Mouse (Mus musculus): ENCODE data around the gene Gmnn. TPM values are rescaled to one million over a fixed set of nuclear protein-coding genes. Genes with fewer than 3 reads are reported as not detected.

The Gmnn gene
- polyA plus RNA-seq (2014; fragmentation: Nextera tagmentation; extraction: Ambion mirVana), result 212 and 218 TPM in 2 replicates

DNA sequence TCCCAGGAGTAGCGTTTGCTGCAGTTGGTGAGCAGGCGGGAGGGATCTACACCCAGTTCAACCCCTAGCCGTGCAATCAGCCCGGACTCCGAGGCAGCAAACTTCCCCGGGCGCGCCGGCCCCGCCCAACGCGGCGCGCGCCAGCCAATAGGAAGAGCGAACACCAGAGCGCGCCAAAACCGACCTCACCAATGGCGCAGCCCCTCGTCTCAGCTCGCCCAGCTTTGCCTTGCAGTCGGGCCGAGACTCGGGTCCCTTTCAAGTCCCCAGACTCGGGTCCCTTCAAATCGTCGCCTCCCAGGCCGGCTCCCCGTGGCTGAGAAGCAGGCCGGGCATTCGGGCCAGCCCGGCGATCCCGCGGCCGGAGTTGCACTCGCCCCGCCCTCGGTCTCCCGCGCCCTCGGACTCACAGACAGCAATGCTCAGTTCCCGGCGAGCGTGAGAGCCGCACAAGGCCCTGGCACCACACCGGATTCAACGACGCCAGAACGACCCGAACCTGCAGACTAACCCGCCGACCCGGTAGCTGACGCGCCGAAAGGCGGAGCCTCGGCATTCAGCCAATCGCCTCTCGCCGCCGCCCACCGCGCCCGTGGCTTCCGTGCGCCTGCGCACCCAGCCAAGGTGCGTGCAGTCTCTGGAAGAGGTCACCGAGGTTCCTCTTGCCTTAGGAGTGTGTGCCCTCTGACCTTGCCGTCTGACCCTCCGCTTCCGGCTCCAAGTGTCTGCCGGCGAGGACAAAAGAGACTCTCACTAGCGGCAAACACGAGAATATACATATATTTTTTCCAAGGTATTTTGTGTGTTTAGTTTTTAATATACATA is at the start of gene Gmnn:
Gene Gmnn (minus strand): TSS at position 521 of the 825 bp plus-strand sequence.
- H3K4me3 ChIP-seq (ENCODE audit: low read depth, low read length), result peak within 1 kb of the TSS; percentile 95
- no peaks in the 10 kb centered on the region for H3K27me3 ChIP-seq (replicated peaks; ENCODE audit: control insufficient read depth, insufficient read depth, low read length)
- ATAC-seq (replicated peaks; ENCODE audit: low FRiP score) (peak; percentile 97), DNase-seq (ENCODE audit: low spot score) (peak; percentile 90)
- peak within 1 kb of the TSS; percentile 100 for H3K9ac ChIP-seq (ENCODE audit: low read depth, low read length)
- H3K4me1 ChIP-seq (replicated peaks; ENCODE audit: control insufficient read depth, insufficient read depth, low read length), result peaks cover 24% of the 10 kb centered on the region
- WGBS, result under 1% methylated on average over 79 of the region's 79 CpGs
- H3K9me3 ChIP-seq (ENCODE audit: control insufficient read depth, low read length), result no peaks in the 10 kb centered on the region
- H3K36me3 ChIP-seq (ENCODE audit: control insufficient read depth, insufficient read depth, low read length), result peaks cover 20% of the 10 kb centered on the region
- peak within 1 kb of the TSS; percentile 79 for H3K4me2 ChIP-seq
- H3K27ac ChIP-seq (ENCODE audit: low read depth, low read length), result peak within 1 kb of the TSS; percentile 98

DNA sequence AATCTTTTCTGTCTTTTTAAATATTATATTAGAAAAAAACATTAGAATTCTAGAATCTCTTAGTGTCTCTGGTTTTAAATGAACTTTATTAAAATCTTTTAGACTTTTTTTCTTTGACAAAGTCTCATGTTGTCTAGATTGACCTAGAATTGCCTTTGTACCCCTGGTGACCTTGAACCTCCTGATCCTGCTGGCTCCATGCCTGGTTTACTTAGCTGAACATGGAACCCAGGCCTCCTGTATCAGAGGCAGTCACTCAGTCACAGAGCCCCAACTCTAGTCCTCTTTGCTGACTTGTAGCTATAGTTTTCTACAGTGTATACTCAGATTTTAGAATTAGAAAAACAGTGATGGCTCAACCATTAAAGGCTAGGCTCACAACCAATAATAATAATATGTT is 44.4 kb upstream of the Gmnn start:
- ATAC-seq (replicated peaks; ENCODE audit: low FRiP score), result no peak
- DNase-seq (ENCODE audit: low spot score), result no peak
- Histone ChIP-seq H3K4me1 (replicated peaks; ENCODE audit: control insufficient read depth, insufficient read depth, low read length) (peaks cover 11% of the 10 kb centered on the region), H3K27ac (ENCODE audit: low read depth, low read length) (no peak overlapping the region), H3K27me3 (replicated peaks; ENCODE audit: control insufficient read depth, insufficient read depth, low read length) (no peaks in the 10 kb centered on the region), H3K36me3 (ENCODE audit: control insufficient read depth, insufficient read depth, low read length) (peaks cover 33% of the 10 kb centered on the region), H3K9ac (ENCODE audit: low read depth, low read length) (no peak overlapping the region), H3K4me2 (no peak overlapping the region), H3K9me3 (ENCODE audit: control insufficient read depth, low read length) (no peaks in the 10 kb centered on the region), H3K4me3 (ENCODE audit: low read depth, low read length) (no peak overlapping the region)

- no peaks in the 10 kb centered on the region for H3K27me3 ChIP-seq (replicated peaks; ENCODE audit: control insufficient read depth, insufficient read depth, low read length)
- WGBS, result 33% methylated on average over 2 of the region's 2 CpGs
- peaks cover 15% of the 10 kb centered on the region for H3K4me1 ChIP-seq (replicated peaks; ENCODE audit: control insufficient read depth, insufficient read depth, low read length)
- H3K27ac ChIP-seq (ENCODE audit: low read depth, low read length), result no peak overlapping the region
- H3K9me3 ChIP-seq (ENCODE audit: control insufficient read depth, low read length), result no peaks in the 10 kb centered on the region
- H3K4me2 ChIP-seq, result peak overlapping the region; percentile 96
- no peak for DNase-seq (ENCODE audit: low spot score)
- H3K9ac ChIP-seq (ENCODE audit: low read depth, low read length), result peak overlapping the region; percentile 99
- peak overlapping the region; percentile 95 for H3K4me3 ChIP-seq (ENCODE audit: low read depth, low read length)
- peaks cover 15% of the 10 kb centered on the region for H3K36me3 ChIP-seq (ENCODE audit: control insufficient read depth, insufficient read depth, low read length)
- no peak for ATAC-seq (replicated peaks; ENCODE audit: low FRiP score)
These were observed 41.5 kb upstream of the Gmnn start for GRCm38 (mm10) chr13:24803196-24803595.

- WGBS, result under 1% methylated on average over 26 of the region's 26 CpGs
- H3K4me1 ChIP-seq (replicated peaks; ENCODE audit: control insufficient read depth, insufficient read depth, low read length), result peaks cover 15% of the 10 kb centered on the region
- peak; percentile 54 for DNase-seq (ENCODE audit: low spot score)
- no peaks in the 10 kb centered on the region for H3K27me3 ChIP-seq (replicated peaks; ENCODE audit: control insufficient read depth, insufficient read depth, low read length)
- H3K4me2 ChIP-seq, result peak overlapping the region; percentile 96
- H3K27ac ChIP-seq (ENCODE audit: low read depth, low read length), result peak overlapping the region; percentile 97
- no peaks in the 10 kb centered on the region for H3K9me3 ChIP-seq (ENCODE audit: control insufficient read depth, low read length)
- peaks cover 13% of the 10 kb centered on the region for H3K36me3 ChIP-seq (ENCODE audit: control insufficient read depth, insufficient read depth, low read length)
- no peak for ATAC-seq (replicated peaks; ENCODE audit: low FRiP score)
- H3K4me3 ChIP-seq (ENCODE audit: low read depth, low read length), result peak overlapping the region; percentile 95
- H3K9ac ChIP-seq (ENCODE audit: low read depth, low read length), result peak overlapping the region; percentile 99
These were observed 40.5 kb upstream of the Gmnn start for GRCm38 (mm10) chr13:24802131-24802691.

DNA sequence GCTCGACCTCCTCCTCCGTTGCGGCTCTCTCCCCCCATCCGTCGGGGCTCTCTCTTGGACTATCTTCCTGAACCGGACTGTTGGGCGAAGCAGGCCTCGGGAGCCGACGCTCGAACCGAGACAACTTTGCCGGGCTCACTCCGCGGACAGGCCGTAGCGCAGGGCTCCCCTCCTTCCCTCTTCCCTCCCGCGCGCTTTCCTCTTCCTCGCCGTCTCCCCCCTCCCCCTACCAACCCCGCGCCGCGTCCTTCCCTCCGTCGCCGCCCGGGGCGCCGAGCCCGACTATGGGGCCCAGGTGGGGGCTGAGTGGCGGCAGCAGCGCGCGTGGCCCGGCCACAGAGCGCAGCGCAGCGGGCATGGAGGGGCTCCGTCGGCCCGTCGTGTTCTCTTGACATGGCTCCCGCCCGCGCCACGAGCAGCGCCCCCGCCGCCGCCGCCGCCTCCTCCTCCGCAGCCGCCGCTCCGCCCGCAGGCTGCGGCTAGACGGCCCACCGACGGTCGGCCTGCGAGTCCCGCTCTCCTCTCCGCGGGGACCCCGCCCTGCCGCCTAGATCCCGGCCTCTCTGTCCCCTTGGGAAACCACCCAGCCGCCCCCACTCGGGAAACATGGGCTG is 39.7 kb upstream of the Gmnn start, which contains the start of gene BC005537:
Gene BC005537 (plus strand): TSS at position 350 of the 614 bp plus-strand sequence.
- peaks cover 8% of the 10 kb centered on the region for H3K36me3 ChIP-seq (ENCODE audit: control insufficient read depth, insufficient read depth, low read length)
- peak within 1 kb of the TSS; percentile 95 for H3K4me3 ChIP-seq (ENCODE audit: low read depth, low read length)
- WGBS, result under 1% methylated on average over 45 of the region's 74 CpGs
- peak within 1 kb of the TSS; percentile 96 for H3K4me2 ChIP-seq
- peaks cover 15% of the 10 kb centered on the region for H3K4me1 ChIP-seq (replicated peaks; ENCODE audit: control insufficient read depth, insufficient read depth, low read length)
- no peaks in the 10 kb centered on the region for H3K9me3 ChIP-seq (ENCODE audit: control insufficient read depth, low read length)
- no peaks in the 10 kb centered on the region for H3K27me3 ChIP-seq (replicated peaks; ENCODE audit: control insufficient read depth, insufficient read depth, low read length)
- ATAC-seq (replicated peaks; ENCODE audit: low FRiP score) (peak; percentile 30), DNase-seq (ENCODE audit: low spot score) (no peak)
- H3K27ac ChIP-seq (ENCODE audit: low read depth, low read length), result peak within 1 kb of the TSS; percentile 97
- H3K9ac ChIP-seq (ENCODE audit: low read depth, low read length), result peak within 1 kb of the TSS; percentile 99

GRCm38 (mm10) chr13:24800674-24801307 is 39.1 kb upstream of the Gmnn start:
- H3K4me1 ChIP-seq (replicated peaks; ENCODE audit: control insufficient read depth, insufficient read depth, low read length), result peaks cover 15% of the 10 kb centered on the region
- peak overlapping the region; percentile 97 for H3K27ac ChIP-seq (ENCODE audit: low read depth, low read length)
- ATAC-seq (replicated peaks; ENCODE audit: low FRiP score), result peak; percentile 96
- no peaks in the 10 kb centered on the region for H3K9me3 ChIP-seq (ENCODE audit: control insufficient read depth, low read length)
- H3K4me3 ChIP-seq (ENCODE audit: low read depth, low read length), result peak overlapping the region; percentile 95
- H3K9ac ChIP-seq (ENCODE audit: low read depth, low read length), result peak overlapping the region; percentile 99
- peak; percentile 97 for DNase-seq (ENCODE audit: low spot score)
- no peaks in the 10 kb centered on the region for H3K27me3 ChIP-seq (replicated peaks; ENCODE audit: control insufficient read depth, insufficient read depth, low read length)
- peaks cover 7% of the 10 kb centered on the region for H3K36me3 ChIP-seq (ENCODE audit: control insufficient read depth, insufficient read depth, low read length)
- H3K4me2 ChIP-seq, result peak overlapping the region; percentile 96
- under 1% methylated on average over 42 of the region's 42 CpGs for WGBS

DNA sequence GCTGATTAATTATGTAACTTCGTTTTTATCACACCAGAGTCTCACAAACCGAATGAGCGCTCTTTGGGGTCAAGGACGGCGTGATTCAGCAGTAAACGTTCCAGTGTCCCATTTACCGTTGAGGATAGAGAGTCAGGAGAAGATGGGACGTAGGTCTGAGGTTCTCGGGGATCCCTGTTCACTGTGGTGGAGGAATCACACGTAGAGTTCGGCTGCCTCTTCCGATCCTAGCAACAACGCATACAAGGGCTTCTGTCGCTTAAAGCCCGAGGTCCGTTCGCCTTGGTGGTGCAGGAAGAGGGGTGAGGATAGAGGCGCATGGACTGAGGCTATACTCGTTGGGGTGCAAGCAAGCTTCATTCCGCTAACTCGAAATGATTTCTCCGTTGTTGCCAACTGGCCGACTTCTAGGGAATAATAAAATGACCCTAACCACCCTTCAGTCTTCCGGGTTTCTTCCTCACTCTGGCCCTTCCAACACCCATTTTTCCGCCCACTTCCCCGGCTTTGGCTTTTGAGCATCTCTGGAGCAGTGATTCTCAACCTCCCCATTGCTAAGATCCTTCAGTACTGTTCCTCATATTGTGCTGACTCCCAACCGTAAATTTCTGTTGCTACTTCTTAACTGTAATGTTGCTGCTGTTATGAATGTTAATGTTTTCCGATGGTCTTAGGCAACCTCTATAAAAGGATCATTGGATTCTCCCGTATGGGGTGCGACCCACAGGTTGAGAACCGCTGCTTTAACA is 38.4 kb upstream of the Gmnn start:
- Histone ChIP-seq H3K4me2 (peak overlapping the region; percentile 96), H3K9ac (ENCODE audit: low read depth, low read length) (peak overlapping the region; percentile 73)

GRCm38 (mm10) chr13:24799378-24799777 is 37.7 kb upstream of the Gmnn start:
- ATAC-seq (replicated peaks; ENCODE audit: low FRiP score) (no peak), DNase-seq (ENCODE audit: low spot score) (no peak)
- peaks cover 12% of the 10 kb centered on the region for H3K4me1 ChIP-seq (replicated peaks; ENCODE audit: control insufficient read depth, insufficient read depth, low read length)
- H3K36me3 ChIP-seq (ENCODE audit: control insufficient read depth, insufficient read depth, low read length), result no peaks in the 10 kb centered on the region
- 64% methylated on average over 5 of the region's 5 CpGs for WGBS
- peak overlapping the region; percentile 73 for H3K9ac ChIP-seq (ENCODE audit: low read depth, low read length)
- H3K27ac ChIP-seq (ENCODE audit: low read depth, low read length), result no peak overlapping the region
- no peaks in the 10 kb centered on the region for H3K27me3 ChIP-seq (replicated peaks; ENCODE audit: control insufficient read depth, insufficient read depth, low read length)
- peak overlapping the region; percentile 95 for H3K4me3 ChIP-seq (ENCODE audit: low read depth, low read length)
- H3K9me3 ChIP-seq (ENCODE audit: control insufficient read depth, low read length), result no peaks in the 10 kb centered on the region
- H3K4me2 ChIP-seq, result peak overlapping the region; percentile 96

More for the DNA sequence above, 38.4 kb upstream of the Gmnn start:
- peak; percentile 51 for DNase-seq (ENCODE audit: low spot score)
- peak overlapping the region; percentile 95 for H3K4me3 ChIP-seq (ENCODE audit: low read depth, low read length)
- H3K27me3 ChIP-seq (replicated peaks; ENCODE audit: control insufficient read depth, insufficient read depth, low read length), result no peaks in the 10 kb centered on the region
- H3K36me3 ChIP-seq (ENCODE audit: control insufficient read depth, insufficient read depth, low read length), result 0 out of 2 replicates have a peak, but pooled peaks cover 2% of the 10 kb centered on the region
- peak; percentile 15 for ATAC-seq (replicated peaks; ENCODE audit: low FRiP score)
- H3K27ac ChIP-seq (ENCODE audit: low read depth, low read length), result peak overlapping the region; percentile 90
- under 1% methylated on average over 31 of the region's 31 CpGs for WGBS
- H3K4me1 ChIP-seq (replicated peaks; ENCODE audit: control insufficient read depth, insufficient read depth, low read length), result peaks cover 15% of the 10 kb centered on the region
- no peaks in the 10 kb centered on the region for H3K9me3 ChIP-seq (ENCODE audit: control insufficient read depth, low read length)

Data from liver, embryonic 11.5 days (tissue).